Mouse (Mus musculus) embryonic facial prominence, embryonic 10.5 days (tissue): ENCODE data around the gene Olfr491. TPM values are rescaled to one million over a fixed set of nuclear protein-coding genes. Genes with fewer than 3 reads are reported as not detected.

Experiments used
- DNase-seq: peaks from one replicate; pipeline ENCODE4 v3.0.0-alpha.2; 2017; ENCODE audit warnings: low spot score
- H3K27ac ChIP-seq: fragments of 300-500 bp; sonication (generic); replicated peaks from 2 replicates; pipeline ENCODE4 v1.5.1; 2016; ENCODE audit warnings: mild to moderate bottlenecking
- H3K27me3 ChIP-seq: fragments of 300-500 bp; sonication (generic); replicated peaks from 2 replicates; pipeline ENCODE4 v1.6.1; 2016; ENCODE audit warnings: low read depth, mild to moderate bottlenecking; ENCODE audit not compliant: poor library complexity, severe bottlenecking
- H3K36me3 ChIP-seq: fragments of 300-500 bp; sonication (generic); replicated peaks from 2 replicates; pipeline ENCODE4 v1.6.1; 2016; ENCODE audit warnings: mild to moderate bottlenecking, moderate library complexity
- H3K4me1 ChIP-seq: fragments of 300-500 bp; sonication (generic); 2 replicates; pipeline ENCODE4 v1.6.1; 2016
- H3K4me3 ChIP-seq: fragments of 300-500 bp; sonication (generic); 2 replicates; pipeline ENCODE4 v1.5.1; 2016; ENCODE audit warnings: mild to moderate bottlenecking, moderate library complexity
- H3K9me3 ChIP-seq: fragments of 300-500 bp; sonication (generic); 2 replicates; pipeline ENCODE4 v1.6.1; 2016; ENCODE audit warnings: mild to moderate bottlenecking
- WGBS: fragments of 180-500 bp; shearing (Covaris S2); methylation state at CpG from one replicate; pipeline ENCODE4 v1.1.7; 2016; 5-methylcytosine and 5-hydroxymethylcytosine counted together
- polyA plus RNA-seq: library from polyadenylated mRNA; unstranded; fragments of >200 nt; fragmentation: Nextera tagmentation; extraction: Ambion mirVana; gene quantifications from 2 replicates; pipeline ENCODE4 v1.2.1, GENCODE M21; 2016

Gene Olfr491
- polyA plus RNA-seq = not detected in 2 replicates

DNA sequence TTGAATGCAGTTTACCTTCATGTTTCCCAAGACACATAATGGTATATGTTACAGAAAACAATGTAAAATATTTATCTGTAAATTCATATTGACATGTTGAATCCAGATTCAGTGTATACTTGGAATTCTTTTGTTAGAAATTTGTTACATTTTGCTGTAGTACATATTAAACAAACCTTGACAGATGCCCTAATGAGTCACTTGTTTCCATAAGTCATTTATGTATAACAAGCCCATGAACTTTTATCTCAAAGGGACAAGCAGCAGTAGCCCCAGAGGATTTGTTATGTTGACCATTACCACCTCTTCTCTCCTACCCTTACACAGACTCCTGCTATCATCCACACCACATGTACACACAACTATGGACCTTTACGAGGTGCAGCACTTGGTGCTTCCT is at the start of gene Olfr491:
TSS of gene Olfr491 (plus strand) at position 301 of the 400 bp plus-strand sequence.
- Histone ChIP-seq H3K27ac (no peak within 1 kb of the TSS), H3K27me3 (no peaks in the 10 kb centered on the region), H3K36me3 (no peaks in the 10 kb centered on the region), H3K4me3 (no peak within 1 kb of the TSS), H3K4me1 (no peaks in the 10 kb centered on the region), H3K9me3 (no peaks in the 10 kb centered on the region)
- WGBS = 80% methylated on average over 1 of the region's 1 CpGs
- DNase-seq = no peak

DNA sequence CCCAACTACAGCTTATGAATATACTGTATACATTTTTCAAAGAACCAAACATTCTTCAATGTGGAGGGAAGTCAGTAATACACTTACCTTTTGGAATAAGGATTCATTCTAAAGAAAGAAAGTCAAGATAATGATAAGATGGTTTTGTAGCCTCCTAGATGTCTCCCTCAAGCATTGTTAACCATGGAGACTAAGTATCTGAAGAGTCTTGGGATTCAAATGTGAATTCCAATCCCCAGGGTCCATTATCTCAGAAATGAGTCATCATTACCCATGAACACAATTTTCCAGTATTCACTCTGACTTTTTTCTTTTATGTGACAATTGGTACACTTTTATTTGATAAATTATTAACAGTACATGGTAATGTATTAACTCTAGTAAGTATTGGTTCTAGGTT is 24.4 kb upstream of the Olfr491 start, which contains the start of gene Olfr490:
TSS of gene Olfr490 (minus strand) at position 101 of the 400 bp plus-strand sequence.
- no peaks in the 10 kb centered on the region for H3K36me3 ChIP-seq
- no peak within 1 kb of the TSS for H3K4me3 ChIP-seq
- H3K27me3 ChIP-seq = no peaks in the 10 kb centered on the region
- H3K27ac ChIP-seq = no peak within 1 kb of the TSS
- H3K4me1 ChIP-seq = no peaks in the 10 kb centered on the region
- H3K9me3 ChIP-seq = no peaks in the 10 kb centered on the region
- DNase-seq = no peak

DNA sequence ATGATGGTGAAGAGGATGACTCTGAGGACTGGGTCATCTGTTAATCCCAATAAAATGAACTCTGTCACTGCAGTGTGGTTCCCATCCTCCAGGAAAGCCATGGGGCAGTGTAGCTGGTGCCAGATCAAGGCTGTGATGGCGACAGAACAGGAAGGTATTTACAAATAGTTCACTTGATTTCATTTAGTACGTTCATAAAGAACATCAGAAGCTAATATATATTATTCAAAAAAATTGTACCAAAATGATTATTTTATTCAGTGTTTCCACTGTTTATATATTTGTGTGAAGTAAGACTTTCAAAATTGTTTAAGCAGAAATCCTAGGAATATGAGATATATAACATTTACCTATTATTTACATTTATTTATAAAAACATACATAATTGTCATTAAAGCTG is 10.3 kb downstream of the Olfr491 start, which contains the start of gene Olfr492:
TSS of gene Olfr492 (minus strand) at position 101 of the 400 bp plus-strand sequence.
- H3K36me3 ChIP-seq = no peaks in the 10 kb centered on the region
- DNase-seq = no peak
- no peaks in the 10 kb centered on the region for H3K27me3 ChIP-seq
- no peak within 1 kb of the TSS for H3K27ac ChIP-seq
- WGBS = 86% methylated on average over 2 of the region's 2 CpGs
- H3K9me3 ChIP-seq = no peaks in the 10 kb centered on the region
- no peaks in the 10 kb centered on the region for H3K4me1 ChIP-seq
- H3K4me3 ChIP-seq = no peak within 1 kb of the TSS

DNA sequence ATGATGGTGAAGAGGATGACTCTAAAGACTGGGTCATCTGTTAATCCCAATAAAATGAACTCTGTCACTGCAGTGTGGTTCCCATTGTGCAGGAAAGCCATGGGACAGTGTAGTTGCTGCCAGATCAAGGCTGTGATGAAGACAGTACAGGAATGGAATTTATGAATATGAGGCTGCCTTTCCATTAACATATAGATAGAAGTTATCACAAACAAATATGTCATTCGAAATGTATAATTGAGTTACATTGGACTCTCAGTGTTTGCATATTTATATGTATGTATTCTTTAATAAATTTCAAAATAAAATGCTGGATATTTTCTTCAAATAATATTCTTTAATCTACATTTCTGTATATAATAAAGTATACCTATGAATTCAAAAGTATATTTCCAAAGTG is 33.6 kb downstream of the Olfr491 start, which contains the start of gene Olfr493:
TSS of gene Olfr493 (minus strand) at position 101 of the 400 bp plus-strand sequence.
- DNase-seq = no peak
- H3K9me3 ChIP-seq = no peaks in the 10 kb centered on the region
- no peaks in the 10 kb centered on the region for H3K36me3 ChIP-seq
- H3K4me1 ChIP-seq = no peaks in the 10 kb centered on the region
- 73% methylated on average over 1 of the region's 1 CpGs for WGBS
- no peak within 1 kb of the TSS for H3K4me3 ChIP-seq
- H3K27me3 ChIP-seq = no peaks in the 10 kb centered on the region
- H3K27ac ChIP-seq = no peak within 1 kb of the TSS

DNA sequence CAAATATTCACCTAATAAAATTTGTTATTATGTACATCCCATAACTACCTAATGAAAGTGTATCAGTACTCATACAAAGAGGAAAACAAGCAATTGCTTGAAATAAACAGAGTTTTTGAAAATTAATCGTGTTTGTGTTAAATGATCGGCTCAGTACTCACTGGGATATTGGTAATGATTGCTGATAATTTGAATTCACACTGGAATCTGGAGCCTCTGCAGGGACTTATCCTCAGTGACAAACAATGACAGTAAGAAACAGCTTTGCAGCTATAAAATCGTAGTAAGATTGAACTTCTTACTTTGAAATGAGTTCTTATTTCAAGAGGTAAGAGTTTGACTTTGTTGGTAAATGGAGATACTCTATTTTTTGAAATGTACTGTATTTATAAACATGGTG is 51.8 kb downstream of the Olfr491 start, which contains the start of gene Olfr494:
TSS of gene Olfr494 (plus strand) at position 301 of the 400 bp plus-strand sequence.
- Histone ChIP-seq H3K36me3 (no peaks in the 10 kb centered on the region), H3K9me3 (no peaks in the 10 kb centered on the region), H3K4me3 (no peak within 1 kb of the TSS), H3K4me1 (no peaks in the 10 kb centered on the region), H3K27me3 (no peaks in the 10 kb centered on the region), H3K27ac (no peak within 1 kb of the TSS)
- 85% methylated on average over 3 of the region's 3 CpGs for WGBS
- no peak for DNase-seq

Other genes with a start within 250 kb of the Olfr491 start
- gene Olfr480, start 246.1 kb upstream of the Olfr491 start, polyA plus RNA-seq = not detected in 2 replicates
- gene Olfr481, start 233.6 kb upstream of the Olfr491 start, polyA plus RNA-seq = not detected in 2 replicates
- gene Olfr482, start 215.9 kb upstream of the Olfr491 start, polyA plus RNA-seq = 0.06 TPM in 1 of 2 replicates, not detected in the other
- not detected in 2 replicates for gene Olfr483, start 212.6 kb upstream of the Olfr491 start, polyA plus RNA-seq
- gene Olfr484, start 186.0 kb upstream of the Olfr491 start, polyA plus RNA-seq = not detected in 2 replicates
- gene Olfr485, start 153.6 kb upstream of the Olfr491 start, polyA plus RNA-seq = not detected in 2 replicates
- gene Olfr486, start 140.7 kb upstream of the Olfr491 start, polyA plus RNA-seq = not detected in 2 replicates
- not detected in 2 replicates for gene Olfr487, start 98.8 kb upstream of the Olfr491 start, polyA plus RNA-seq
- not detected in 2 replicates for gene Olfr488, start 55.1 kb upstream of the Olfr491 start, polyA plus RNA-seq
- gene Olfr490, start 24.5 kb upstream of the Olfr491 start, polyA plus RNA-seq = not detected in 2 replicates
- gene Olfr492, start 10.2 kb downstream of the Olfr491 start, polyA plus RNA-seq = not detected in 2 replicates
- gene Olfr493, start 33.5 kb downstream of the Olfr491 start, polyA plus RNA-seq = not detected in 2 replicates
- gene Olfr494, start 51.9 kb downstream of the Olfr491 start, polyA plus RNA-seq = not detected in 2 replicates
- not detected in 2 replicates for gene Olfr495, start 79.7 kb downstream of the Olfr491 start, polyA plus RNA-seq
- not detected in 2 replicates for gene Olfr497, start 107.0 kb downstream of the Olfr491 start, polyA plus RNA-seq
- not detected in 2 replicates for gene Olfr498, start 151.9 kb downstream of the Olfr491 start, polyA plus RNA-seq
- gene Olfr502, start 211.6 kb downstream of the Olfr491 start, polyA plus RNA-seq = not detected in 2 replicates
- gene Olfr503, start 231.1 kb downstream of the Olfr491 start, polyA plus RNA-seq = not detected in 2 replicates